Mouse (Mus musculus) heart, postnatal 0 days (tissue): ENCODE results near the gene Tm6sf2. TPM values are rescaled to one million over a fixed set of nuclear protein-coding genes. Genes with fewer than 3 reads are reported as not detected.
A peak's percentile ranks its signal among the peaks of the same experiment; 100 is the strongest.
"Not testable (repeated sequence)": the region's sequence is repeated elsewhere in the genome, so short reads cannot be mapped to it uniquely, and the experiment has no call there.

ENCODE experiments used
- ATAC-seq: fragments of 200-750 bp; cut with Nextera tagmentation; 2 replicates; pipeline ENCODE4 v1.8.0; 2017; ENCODE audit warnings: low read depth, moderate number of reproducible peaks, moderate library complexity; ENCODE audit not compliant: insufficient read depth
- DNase-seq: peaks from one replicate; pipeline ENCODE4 v3.0.0-alpha.2; 2016; ENCODE audit warnings: low spot score
- H3K27ac ChIP-seq: fragments of 300-500 bp; sonication (generic); 2 replicates; pipeline ENCODE4 v1.5.1; 2014; ENCODE audit warnings: low read depth, mild to moderate bottlenecking
- H3K27me3 ChIP-seq: fragments of 300-500 bp; sonication (generic); 2 replicates; pipeline ENCODE4 v1.6.1; 2014; ENCODE audit warnings: low read length, mixed read lengths; ENCODE audit not compliant: control insufficient read depth, insufficient read depth
- H3K36me3 ChIP-seq: fragments of 300-500 bp; sonication (generic); replicated peaks from 2 replicates; pipeline ENCODE4 v1.6.1; 2014; ENCODE audit warnings: low read length, mixed read lengths; ENCODE audit not compliant: control insufficient read depth, insufficient read depth
- H3K4me1 ChIP-seq: fragments of 300-500 bp; sonication (generic); 2 replicates; pipeline ENCODE4 v1.6.1; 2014; ENCODE audit warnings: antibody characterized with exemption; ENCODE audit not compliant: control insufficient read depth, insufficient read depth
- H3K4me2 ChIP-seq: fragments of 300-500 bp; sonication (generic); 2 replicates; pipeline ENCODE4 v1.6.1; 2014; ENCODE audit warnings: low read depth, mild to moderate bottlenecking, low read length, moderate library complexity
- H3K4me3 ChIP-seq: fragments of 300-500 bp; sonication (generic); 2 replicates; pipeline ENCODE4 v1.5.1; 2014; ENCODE audit warnings: low read depth, low read length
- H3K9ac ChIP-seq: fragments of 300-500 bp; sonication (generic); replicated peaks from 2 replicates; pipeline ENCODE4 v1.6.1; 2014; ENCODE audit warnings: low read depth, low read length, mixed read lengths
- H3K9me3 ChIP-seq: fragments of 300-500 bp; sonication (generic); replicated peaks from 2 replicates; pipeline ENCODE4 v1.6.1; 2016; ENCODE audit warnings: low read length; ENCODE audit not compliant: control insufficient read depth
- CTCF ChIP-seq: IDR thresholded peaks from 2 replicates; pipeline ENCODE4 v1.5.1; 2016; ENCODE audit warnings: antibody characterized with exemption, control low read depth, low read depth
- EP300 ChIP-seq: IDR thresholded peaks from 2 replicates; pipeline ENCODE4 v1.6.1; 2016; ENCODE audit warnings: antibody characterized with exemption, low read depth
- WGBS: fragments of 180-500 bp; shearing (Covaris S2); extraction: QIAGEN DNeasy Blood & Tissue Kit; methylation state at CpG from one replicate; pipeline ENCODE4 v1.1.7; 2014; 5-methylcytosine and 5-hydroxymethylcytosine counted together
- polyA plus RNA-seq: library from polyadenylated mRNA; unstranded; fragments of >200 nt; fragmentation: Nextera tagmentation; extraction: Ambion mirVana; gene quantifications from 2 replicates; pipeline ENCODE4 v1.2.1, GENCODE M21; 2015
- total RNA-seq: library from RNA; depleted of rRNA; stranded (reverse); fragments of >200 nt; gene quantifications from 2 replicates; pipeline ENCODE4 v1.2.3, GENCODE M21; 2014; ENCODE audit warnings: low replicate concordance

Gene Tm6sf2
- total and polyA plus RNA-seq, 2 experiments from 2014 or later = 1.3 to 2.1 TPM

GRCm38 (mm10) chr8:70041885-70042546 lies 30.7 kb upstream of the Tm6sf2 start:
- H3K36me3 ChIP-seq = no peaks in the 10 kb centered on the region
- H3K9me3 ChIP-seq = no peaks in the 10 kb centered on the region
- peak overlapping the region; percentile 96 for H3K9ac ChIP-seq
- peak overlapping the region; percentile 98 for H3K4me2 ChIP-seq
- no peaks in the 10 kb centered on the region for H3K27me3 ChIP-seq
- peak overlapping the region; percentile 69 for H3K27ac ChIP-seq
- 2% methylated on average over 47 of the region's 47 CpGs for WGBS
- no peak for DNase-seq
- H3K4me1 ChIP-seq = peaks cover 22% of the 10 kb centered on the region
- TF ChIP-seq EP300 (no peak), CTCF (no peak)
- peak; percentile 21; the same call in 1 of the 2 replicates for ATAC-seq
- H3K4me3 ChIP-seq = peak overlapping the region; percentile 92

GRCm38 (mm10) chr8:70042583-70043455 lies 29.9 kb upstream of the Tm6sf2 start, which contains the start of the genes Mau2 and Sugp1:
TSS of gene Mau2 (minus strand) at chr8:70042734.
TSS of gene Sugp1 (plus strand) at chr8:70042813.
- Histone ChIP-seq H3K9ac (peak within 1 kb of the TSS; percentile 96), H3K4me2 (peak within 1 kb of the TSS; percentile 98), H3K27me3 (no peaks in the 10 kb centered on the region), H3K4me3 (peak within 1 kb of the TSS; percentile 92), H3K36me3 (no peaks in the 10 kb centered on the region), H3K9me3 (no peaks in the 10 kb centered on the region), H3K27ac (peak within 1 kb of the TSS; percentile 69), H3K4me1 (peaks cover 22% of the 10 kb centered on the region)
- DNase-seq (peak; percentile 94), ATAC-seq (peak; percentile 96)
- TF ChIP-seq EP300 = peak; percentile 64; the same call in 1 of the 2 replicates
- no peak for TF ChIP-seq CTCF
- under 1% methylated on average over 65 of the region's 65 CpGs for WGBS

- H3K36me3 ChIP-seq = peaks cover 7% of the 10 kb centered on the region
- H3K4me3 ChIP-seq = no peak overlapping the region
- 87% methylated on average over 5 of the region's 5 CpGs for WGBS
- no peak overlapping the region for H3K4me2 ChIP-seq
- H3K4me1 ChIP-seq = peaks cover 22% of the 10 kb centered on the region
- ATAC-seq = no peak
- no peak overlapping the region for H3K27ac ChIP-seq
- no peak for TF ChIP-seq CTCF
- no peak overlapping the region for H3K9ac ChIP-seq
- H3K9me3 ChIP-seq = no peaks in the 10 kb centered on the region
- DNase-seq = no peak
- no peaks in the 10 kb centered on the region for H3K27me3 ChIP-seq
These were observed 28.7 kb upstream of the Tm6sf2 start for GRCm38 (mm10) chr8:70043996-70044395.

GRCm38 (mm10) chr8:70049662-70050061 lies 23.1 kb upstream of the Tm6sf2 start:
- Histone ChIP-seq H3K4me3 (no peak overlapping the region), H3K36me3 (peaks cover 47% of the 10 kb centered on the region), H3K9me3 (no peaks in the 10 kb centered on the region), H3K4me2 (no peak overlapping the region), H3K4me1 (no peaks in the 10 kb centered on the region), H3K27ac (no peak overlapping the region), H3K27me3 (no peaks in the 10 kb centered on the region), H3K9ac (no peak overlapping the region)
- DNase-seq (no peak), ATAC-seq (no peak)
- TF ChIP-seq CTCF (no peak), EP300 (no peak)

GRCm38 (mm10) chr8:70050434-70050833 lies 22.3 kb upstream of the Tm6sf2 start:
- peaks cover 54% of the 10 kb centered on the region for H3K36me3 ChIP-seq
- not testable (repeated sequence) for H3K9me3 ChIP-seq, ATAC-seq, H3K4me3 ChIP-seq, DNase-seq, H3K27me3 ChIP-seq, H3K4me1 ChIP-seq, H3K4me2 ChIP-seq, H3K9ac ChIP-seq, H3K27ac ChIP-seq
- WGBS = 91% methylated on average over 5 of the region's 5 CpGs
